Mouse (Mus musculus): ENCODE data around the gene Rnf225.
"Not testable (repeated sequence)": the region's sequence is repeated elsewhere in the genome, so short reads cannot be mapped to it uniquely, and the experiment has no call there.

Rnf225 gene

DNA sequence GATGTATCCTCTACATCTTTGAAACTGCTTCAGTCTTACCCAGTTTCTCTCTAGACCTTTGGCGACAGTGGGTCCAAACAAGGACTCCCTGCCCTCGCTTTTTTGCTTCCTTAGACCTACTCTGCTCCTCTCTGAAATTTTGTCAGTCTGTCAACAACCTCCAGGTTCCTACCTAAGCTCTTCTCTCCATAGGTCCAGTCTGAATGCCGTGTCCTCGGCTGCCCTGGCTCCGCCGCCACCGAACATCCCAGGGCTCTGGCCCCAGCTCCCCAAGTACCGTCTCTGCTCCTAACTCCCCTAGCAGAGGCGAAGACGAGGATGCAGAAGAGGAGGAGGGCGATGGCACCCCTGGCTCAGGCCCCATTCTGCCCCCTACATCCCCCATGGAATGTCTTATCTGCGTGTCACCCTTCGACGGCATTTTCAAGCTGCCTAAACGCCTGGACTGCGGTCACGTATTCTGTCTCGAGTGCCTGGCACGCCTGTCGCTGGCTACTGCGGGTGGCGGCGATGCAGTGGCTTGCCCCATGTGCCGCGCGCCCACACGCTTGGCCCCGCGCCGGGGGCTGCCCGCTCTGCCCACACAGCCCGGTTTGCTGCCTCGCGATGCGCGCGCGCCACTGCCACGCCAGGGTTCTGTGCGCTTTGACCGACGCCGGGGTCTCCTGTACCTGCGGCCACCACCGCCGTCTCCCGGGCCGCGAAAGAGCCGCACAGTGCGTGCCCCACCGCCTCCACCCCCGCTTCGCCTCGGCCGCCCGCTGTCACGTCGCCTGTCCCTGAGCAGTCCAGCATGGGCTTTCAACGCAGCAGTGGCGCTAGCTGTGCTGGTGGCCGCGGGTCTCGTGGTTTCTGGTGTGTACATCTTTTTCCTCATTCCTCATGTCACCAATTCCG is 725 bp downstream of the Rnf225 start:
- DNase-seq (ENCODE audit: low spot score) = no peak

DNA sequence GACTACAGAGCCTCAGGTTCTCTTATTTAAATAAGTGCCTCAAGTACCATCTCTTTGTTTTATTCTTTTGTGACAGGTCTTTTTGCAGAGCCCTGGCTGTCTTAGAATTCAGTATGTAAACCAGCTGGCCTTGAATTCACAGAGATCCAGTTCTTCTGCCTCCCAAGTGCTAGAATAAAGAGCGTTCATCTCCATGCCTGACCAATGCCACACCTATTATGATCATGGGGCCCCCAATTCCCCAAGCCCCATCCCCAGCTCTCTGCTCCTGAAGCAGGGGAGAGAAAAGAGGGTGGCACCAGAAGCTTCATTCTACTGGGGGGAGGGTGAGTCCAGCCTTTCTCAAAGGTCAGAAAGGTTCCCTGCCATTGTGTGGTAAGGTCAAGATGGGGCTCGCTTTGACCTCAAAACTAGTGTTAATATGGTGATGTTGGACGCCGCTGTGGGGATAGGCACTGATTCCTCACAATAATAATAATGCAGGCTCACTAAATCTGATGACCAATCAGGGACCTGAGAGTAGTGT is 6.5 kb downstream of the Rnf225 start:
- no peak for DNase-seq (ENCODE audit: low spot score)

DNA sequence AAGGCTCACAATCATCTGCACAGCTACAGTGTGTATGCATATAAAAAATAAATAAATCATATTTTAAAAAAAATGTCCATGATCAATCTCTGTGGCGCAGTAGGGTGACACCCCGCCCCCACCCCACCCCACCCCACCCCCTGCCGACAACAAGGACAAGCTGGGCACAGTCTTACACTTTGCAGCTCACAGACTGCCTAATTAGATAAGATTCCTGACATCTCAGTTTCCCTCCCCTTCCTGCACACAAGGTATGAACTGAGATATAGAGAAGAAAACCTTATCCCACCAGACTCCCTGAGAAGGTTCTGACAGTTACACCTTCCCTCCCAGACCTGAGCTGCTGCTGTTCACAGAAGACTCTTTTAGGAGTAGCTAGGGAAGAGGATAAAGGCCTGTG is 7.6 kb downstream of the Rnf225 start:
- no peak for DNase-seq (ENCODE audit: low spot score)

DNA sequence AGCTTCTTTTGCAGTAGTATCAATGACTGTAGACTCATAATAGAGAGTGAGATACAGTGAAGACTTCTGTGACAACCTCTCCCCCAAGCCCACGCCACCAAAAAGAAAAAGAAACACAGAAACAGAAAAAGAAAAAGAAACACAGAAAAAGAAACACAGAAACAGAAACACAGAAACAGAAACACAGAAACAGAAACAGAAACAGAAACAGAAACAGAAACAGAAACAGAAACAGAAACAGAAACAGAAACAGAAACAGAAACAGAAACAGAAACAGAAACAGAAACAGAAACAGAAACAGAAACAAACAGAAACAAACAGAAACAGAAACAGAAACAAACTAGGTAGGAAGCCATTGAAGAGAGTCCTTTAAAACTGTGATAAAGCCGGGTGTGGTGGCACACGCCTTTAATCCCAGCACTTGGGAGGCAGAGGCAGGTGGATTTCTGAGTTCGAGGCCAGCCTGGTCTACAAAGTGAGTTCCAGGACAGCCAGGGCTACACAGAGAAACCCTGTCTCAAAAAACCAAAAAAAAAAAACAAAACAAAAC is 10.1 kb downstream of the Rnf225 start:
- not testable (repeated sequence) for DNase-seq (ENCODE audit: low spot score)

DNA sequence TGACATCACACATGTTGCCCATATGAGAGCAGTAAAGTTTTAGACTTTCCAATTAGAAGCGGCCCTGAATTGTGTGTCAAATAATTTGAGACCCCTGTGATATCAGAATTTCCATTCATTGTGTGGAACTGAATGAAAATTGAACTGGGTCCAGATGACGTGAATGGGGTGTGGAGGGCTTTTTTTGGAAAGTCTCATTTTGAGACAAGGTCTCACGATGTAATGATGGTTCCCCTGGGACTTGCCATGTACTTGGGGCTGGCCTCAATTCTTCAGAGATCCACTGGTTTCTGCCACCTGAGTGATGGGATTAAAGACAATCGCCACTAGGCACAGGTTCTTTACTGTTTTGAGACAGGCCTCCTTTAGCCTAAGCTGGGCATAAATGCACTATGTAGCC is 13.4 kb downstream of the Rnf225 start:
- no peak for DNase-seq (ENCODE audit: low spot score)

DNA sequence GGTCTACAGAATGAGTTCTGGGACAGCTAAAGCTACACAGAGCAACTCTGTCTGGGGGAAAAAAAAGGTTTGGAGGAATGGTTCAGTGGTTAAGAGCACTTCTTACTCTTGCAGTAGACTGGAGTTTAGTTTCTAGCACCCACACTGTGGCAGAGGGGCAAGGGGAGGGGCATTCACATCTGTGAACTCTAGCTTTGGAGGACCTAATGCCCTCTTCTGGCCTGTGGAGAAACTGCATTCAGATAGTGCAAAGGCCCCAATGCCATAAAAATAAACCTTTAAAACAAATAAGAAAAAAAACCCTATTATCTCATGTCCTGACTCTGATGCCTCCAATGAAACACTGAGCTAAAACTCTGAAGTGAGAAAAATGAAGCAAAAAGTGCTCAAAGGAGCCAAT is 16.3 kb downstream of the Rnf225 start:
- DNase-seq (ENCODE audit: low spot score) = no peak

DNA sequence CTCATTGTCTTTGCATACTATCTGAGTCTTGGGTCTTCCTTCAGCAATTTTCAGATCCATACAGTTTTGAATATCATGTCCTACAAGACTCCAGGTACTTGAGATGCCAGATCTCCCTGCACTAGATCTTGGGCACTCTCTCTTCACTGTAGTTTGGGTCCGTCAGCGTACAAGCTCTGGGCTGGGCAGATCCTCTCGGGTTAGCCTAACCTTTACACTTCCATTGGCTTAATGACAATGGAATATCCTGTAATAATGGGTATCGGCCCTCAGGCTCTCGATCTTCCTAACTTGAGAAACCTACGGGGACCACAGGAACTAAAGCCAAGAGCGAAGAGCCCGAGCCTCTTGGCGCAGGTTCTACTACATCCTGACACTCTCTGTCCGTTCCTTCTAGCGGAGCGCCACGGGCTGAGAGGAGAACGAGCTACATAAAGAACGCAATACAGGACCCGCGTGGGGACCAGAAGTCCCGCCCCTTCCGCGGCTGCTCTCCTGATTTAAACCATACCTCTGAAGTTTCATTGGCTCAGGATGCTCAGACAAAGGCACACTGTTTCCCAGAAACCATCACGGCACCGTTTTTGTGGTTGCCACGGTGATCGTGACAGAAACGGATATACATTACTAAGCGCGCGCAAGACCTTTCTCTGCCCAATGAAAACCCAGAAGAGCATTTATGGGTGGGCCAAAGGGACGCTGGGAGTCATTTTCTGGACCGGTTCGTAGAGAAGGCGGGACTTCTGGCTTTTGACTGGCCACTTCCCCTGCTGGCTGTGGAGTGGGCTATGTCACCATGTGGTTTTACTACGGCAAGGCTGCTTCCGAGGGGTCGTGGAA is 22.0 kb downstream of the Rnf225 start:
- DNase-seq (ENCODE audit: low spot score) = peak; percentile 96

DNA sequence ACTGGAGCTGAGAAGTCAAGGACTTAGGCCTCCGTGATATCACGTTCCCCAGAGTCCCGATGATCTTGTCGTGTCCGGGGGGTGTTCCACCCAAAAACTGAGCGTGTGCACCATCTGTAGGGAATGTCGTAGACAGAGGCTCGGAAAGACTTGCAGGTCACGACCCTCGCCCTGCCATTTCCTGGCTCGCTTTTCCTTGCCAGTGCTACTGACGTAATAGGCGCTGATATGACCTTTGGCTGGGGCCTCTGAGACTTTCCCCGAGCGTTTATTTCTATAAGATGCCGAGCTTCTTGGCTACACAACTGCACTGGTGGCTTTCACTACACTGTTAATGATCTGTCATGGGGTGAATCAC is 22.6 kb downstream of the Rnf225 start:
- DNase-seq (ENCODE audit: low spot score) = no peak

DNA sequence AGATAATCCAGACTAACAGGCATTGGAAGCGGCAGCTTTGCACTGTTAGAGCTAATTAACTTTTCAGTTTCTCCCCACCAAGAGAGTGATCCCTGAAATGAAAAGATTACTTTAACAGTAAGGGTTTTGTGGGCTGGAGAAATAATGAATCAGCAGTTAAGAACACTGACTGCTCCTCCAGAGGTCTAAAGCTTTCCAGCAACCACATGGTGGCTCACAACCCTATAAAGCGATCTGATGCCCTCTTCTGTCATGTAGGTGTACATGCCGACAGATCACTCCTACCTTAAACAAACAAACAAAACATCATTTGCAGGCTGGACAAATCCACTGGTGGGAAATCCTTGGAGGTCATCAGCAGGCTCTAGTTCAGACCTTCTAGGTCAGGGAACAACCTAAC is 27.7 kb downstream of the Rnf225 start:
- no peak for DNase-seq (ENCODE audit: low spot score)

DNA sequence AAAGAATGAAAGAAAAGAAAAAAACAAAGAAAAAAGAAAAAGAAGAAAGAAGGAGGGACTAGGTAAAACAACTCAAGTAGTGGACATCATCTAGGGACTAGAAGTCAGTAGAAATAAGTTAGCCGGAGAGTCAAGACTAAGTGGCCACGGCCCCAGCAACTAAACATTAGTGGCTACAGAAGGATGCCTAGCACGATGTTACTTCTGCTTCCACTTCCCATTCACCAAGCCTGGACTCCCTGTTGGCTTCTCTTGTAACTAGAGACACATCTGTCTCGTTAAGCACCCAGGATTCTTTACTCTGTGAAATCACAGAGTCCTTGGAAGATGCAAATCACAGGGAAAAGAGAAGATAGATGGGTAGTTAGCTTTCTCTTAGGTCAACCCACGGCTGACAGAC is 30.3 kb downstream of the Rnf225 start:
- DNase-seq (ENCODE audit: low spot score) = no peak

DNA sequence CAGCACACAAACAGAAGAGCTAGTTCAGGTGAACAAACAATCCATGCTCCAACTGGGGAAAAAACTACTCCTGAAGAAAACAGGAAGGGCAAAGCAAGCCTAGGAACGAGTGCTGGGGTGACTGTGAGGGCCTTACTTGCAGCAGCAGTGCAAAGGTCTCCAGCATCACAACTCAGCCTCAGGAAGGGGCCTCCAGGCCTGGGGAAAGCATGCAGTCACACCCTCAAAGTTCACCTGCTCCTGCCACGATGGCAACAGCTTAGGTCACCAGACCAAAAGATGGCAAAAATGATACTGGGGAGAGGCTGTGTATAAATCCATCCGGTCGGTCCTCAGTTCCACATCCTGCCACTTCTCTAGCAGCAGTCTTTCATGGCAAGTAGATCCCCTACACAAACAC is 31.7 kb downstream of the Rnf225 start:
- DNase-seq (ENCODE audit: low spot score) = no peak

DNA sequence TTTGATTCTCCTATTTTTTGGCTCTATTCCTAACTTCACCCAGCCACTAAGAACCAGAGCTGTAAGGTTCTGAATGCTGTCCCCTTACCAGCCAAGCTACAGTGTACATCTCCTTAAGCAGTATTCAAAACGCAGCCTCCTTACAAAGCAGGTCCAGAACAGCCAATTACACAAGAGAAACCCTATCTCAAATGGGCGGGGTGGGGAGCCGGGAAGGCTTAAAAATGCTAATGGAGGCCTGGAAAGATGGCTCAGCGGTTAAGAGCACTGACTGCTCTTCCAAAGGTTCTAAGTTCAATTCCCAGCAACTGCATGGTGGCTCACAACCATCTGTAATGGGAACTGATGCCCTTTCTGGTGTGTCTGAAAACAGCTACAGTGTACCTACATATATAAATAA is 32.5 kb downstream of the Rnf225 start:
- DNase-seq (ENCODE audit: low spot score) = no peak

DNA sequence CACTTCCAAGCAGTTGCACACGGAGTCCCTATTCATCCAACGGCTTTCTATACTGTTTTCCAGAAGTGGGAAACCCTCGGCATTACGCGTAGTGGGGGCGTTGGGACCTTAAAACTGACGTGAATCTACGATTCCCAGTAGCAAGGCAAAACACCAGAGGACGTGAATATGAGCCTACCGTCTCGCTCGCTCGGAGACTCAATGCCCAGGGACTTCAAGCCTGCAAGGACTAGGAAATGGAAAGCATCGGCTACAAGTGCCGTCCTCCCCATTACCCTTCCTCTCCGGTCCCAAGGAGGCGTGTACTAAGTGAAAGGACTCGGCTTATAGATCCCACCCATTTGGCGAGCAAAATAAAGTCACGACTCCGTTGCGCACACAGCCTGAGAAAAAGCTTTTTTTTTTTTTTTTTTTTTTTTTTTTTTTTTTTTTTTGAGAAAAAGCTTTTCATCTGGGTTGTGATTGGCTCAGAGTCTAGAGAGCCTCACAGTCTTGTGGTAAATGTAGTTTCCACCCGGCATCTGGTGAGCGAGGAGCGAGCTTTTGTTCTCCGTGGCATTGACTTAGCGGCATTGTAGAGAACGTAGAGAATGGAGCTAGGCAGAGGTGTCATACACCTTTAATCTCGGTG is 34.4 kb downstream of the Rnf225 start:
- no peak for DNase-seq (ENCODE audit: low spot score)

DNA sequence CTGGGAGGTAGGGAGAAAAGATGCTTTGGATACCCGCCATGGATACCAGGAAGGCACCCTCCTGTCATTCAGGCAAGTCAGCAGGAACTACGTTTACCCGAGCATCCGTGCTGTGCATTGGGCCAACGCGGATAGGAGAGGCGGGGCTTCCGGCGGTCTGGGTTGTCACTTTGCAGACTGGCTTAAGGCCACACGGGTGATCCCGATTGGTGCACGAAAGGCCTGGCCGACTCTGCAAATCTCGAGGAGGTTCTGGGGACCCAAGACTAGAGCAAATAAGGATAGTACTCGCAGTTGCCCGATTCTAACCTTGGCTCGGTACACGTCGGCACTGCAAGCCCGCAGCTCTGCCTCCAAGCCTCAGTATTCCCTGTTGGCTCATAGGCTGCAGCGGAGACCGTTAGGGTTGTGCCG is 38.5 kb downstream of the Rnf225 start, which contains the start of gene Zfp324:
TSS of gene Zfp324 (plus strand) at position 161 of the 414 bp plus-strand sequence.
- DNase-seq (ENCODE audit: low spot score) = peak; percentile 87

DNA sequence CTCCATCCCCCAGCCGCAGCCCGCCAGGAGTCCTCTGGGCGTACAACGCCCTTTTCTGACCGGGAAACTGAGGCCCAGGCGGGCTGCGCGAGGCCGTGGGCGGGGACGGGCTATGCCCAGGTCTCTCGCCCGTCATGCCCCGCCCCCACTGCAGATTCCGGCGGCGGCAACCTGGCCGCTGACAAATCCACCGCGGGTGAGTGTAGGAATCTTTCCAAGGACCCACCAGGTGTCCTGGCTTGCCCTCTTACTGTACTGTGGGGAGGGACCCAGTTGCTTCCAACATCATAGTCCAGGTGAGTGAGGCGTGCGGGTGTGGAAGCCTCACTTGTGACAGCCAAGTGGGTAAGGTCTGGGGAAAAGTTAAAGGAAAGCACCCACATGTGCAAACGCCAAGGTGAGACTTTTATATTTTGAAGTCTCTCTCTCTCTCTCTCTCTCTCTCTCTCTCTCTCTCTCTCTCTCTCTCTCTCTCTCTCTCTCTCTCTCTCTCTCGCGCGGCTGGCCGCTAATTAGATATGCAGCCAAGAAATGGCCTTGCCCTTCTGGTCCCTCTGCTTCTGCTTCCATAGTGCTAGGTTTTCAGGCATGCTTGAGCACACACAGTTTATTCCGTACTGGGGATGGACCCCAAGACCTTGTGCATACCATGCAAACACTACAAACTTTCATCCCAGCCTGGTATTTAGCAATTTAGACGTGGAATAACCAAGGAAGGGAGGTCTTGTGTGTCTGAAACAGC is 39.1 kb downstream of the Rnf225 start:
- DNase-seq (ENCODE audit: low spot score) = no peak

DNA sequence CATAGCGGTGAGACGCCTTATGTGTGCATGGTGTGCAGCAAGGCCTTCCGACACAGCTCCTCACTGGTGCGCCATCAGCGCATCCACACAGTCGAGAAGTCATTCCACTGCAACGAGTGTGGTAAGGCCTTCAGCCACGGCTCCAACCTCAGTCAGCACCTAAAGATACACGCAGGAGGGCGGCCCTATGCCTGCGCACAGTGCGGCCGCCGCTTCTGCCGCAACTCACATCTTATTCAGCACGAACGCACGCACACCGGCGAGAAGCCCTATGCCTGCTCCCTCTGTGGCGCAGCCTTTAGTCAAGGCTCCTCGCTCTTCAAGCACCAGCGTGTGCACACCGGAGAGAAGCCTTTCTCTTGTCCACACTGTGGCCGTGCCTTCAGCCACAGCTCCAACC is 43.7 kb downstream of the Rnf225 start:
- DNase-seq (ENCODE audit: low spot score) = no peak

DNA sequence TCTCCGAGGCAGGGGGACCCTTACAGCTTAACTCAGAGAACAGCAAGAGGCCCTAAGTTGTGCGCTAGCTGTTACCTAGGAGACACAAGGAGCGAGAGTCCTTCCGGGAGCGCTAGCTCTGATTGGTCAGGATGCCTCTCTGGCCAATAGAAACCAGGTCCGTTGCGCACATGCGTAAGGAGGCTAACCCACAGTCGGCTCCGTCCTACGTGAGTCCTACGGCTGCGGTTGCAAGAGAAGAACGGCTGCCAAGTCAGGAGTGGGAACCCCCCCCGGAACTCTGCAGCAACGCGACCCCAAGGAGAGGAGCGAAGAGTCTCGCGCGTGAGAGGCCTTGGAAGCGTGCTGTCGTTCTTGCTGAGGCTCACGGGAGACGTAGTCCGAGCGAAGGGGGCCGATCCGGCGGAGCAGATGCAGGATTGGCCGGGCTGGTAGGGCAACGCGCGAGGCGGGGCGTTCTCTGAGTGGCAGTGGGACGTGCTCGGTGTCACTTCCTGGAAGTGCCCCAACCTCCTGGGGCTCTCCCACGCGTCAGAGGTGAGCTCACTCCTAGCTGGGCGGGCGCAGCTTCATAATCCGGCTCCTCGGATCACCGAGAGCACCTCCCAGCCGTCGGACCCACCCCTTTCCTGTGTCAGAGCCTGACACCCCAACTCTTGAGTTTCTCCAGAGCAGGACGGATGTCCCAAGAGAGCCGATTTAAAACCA is 50.6 kb downstream of the Rnf225 start, which contains the start of gene Zfp446:
TSS of gene Zfp446 (plus strand) at position 167 of the 708 bp plus-strand sequence.
- peak; percentile 98 for DNase-seq (ENCODE audit: low spot score)

DNA sequence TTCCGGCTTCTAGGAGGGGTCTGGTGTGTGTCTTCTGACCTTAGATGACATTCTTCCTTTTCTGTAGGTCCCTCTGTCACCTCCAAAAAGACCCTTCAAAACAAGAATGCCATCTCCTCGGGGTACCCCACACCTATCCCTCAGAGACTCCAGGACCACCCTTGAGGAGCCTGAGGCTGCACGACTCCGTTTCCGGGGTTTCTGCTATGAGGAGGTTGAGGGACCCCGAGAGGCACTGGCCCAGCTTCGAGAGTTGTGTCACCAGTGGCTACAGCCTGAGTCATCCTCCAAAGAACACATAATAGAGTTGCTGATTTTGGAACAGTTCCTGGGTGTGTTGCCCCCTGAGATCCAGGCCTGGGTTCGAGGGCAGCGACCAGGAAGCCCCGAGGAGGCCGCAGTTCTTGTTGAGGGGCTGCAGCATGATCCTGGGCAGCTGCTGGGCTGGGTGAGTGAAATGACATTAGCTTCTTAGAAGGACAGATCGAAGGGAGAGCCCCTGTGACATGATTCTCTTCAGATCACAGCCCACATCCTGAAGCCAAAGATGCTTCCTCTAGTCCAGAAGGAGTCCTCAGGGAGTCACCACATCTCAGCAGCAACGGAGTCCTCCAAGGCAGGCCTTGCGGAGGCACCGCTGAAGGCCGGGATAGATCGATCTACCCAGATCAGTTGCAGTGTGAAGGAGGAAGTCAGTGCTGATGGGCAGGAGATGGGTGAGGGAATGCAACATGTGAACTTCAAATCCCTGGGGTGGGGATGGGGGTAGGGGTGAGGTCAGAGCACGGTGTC is 51.9 kb downstream of the Rnf225 start:
- DNase-seq (ENCODE audit: low spot score) = no peak

DNA sequence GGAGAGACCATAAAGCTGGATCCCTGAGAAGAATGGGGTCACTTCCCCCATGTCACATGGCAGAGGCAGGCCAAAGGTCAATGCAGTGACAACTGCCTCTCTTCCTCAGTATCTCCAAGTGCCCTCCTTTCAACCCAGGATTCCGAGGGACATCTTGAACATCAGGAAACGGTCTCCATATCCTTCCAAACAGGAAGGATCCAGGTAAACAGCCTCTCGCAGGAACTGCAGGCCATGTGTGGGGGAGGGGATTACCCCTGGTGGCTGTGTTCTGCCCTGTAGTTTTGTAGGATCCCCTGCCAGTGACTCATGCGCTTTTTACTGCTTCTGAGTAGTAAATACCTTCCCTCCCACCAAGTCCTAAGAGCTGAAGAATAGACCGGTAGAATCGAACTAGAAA is 52.6 kb downstream of the Rnf225 start:
- DNase-seq (ENCODE audit: low spot score) = no peak

DNA sequence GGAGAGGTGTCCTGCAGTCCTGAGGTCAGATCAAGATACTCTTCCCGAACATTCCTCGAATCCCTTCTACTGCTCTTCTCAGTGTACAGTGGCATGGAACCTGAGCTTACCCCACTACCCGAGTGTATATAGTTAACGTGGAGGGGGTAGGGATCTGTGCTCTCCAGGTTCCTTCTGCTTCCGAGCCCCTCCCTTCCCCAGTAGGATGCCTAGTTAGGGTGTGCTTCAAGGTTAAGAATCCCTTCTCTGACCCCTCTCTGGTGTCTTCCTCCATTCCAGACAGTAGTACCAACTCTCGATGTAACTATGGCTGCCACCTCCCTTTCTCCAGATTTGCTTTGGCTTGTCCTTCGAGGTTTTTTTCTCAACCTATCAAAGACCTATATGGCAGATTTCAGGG is 53.1 kb downstream of the Rnf225 start:
- DNase-seq (ENCODE audit: low spot score) = no peak
